Mouse (Mus musculus) NIH3T3 (cell line): ENCODE data around the gene Rnd3.

Experiments used
- DNase-seq: peaks from one replicate; pipeline ENCODE4 v3.0.0-alpha.2; 2012; ENCODE audit warnings: low read depth

Gene Rnd3

DNA sequence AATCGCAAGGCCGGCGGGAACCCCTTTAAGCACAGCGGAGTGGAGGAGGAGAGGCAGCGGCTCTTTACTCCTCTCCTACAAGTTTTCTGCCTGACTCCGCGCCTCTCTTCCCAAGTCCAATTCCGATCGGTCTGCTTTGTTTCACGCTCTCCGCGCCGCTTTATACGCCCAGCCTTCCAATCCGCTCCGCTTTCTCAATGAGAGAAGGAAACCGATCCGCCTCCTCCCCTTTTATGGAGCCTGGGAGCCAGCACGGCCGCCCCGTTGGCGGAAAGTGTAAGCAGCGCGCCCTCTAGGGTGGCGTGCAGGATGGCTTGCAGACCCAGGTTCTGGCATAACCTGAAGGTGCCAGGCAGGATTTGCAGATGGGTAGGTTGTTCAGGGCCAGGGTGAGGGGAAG is at the start of gene Rnd3:
Gene Rnd3 (minus strand): TSS at position 137 of the 400 bp plus-strand sequence.
- DNase-seq = peak; percentile 99

DNA sequence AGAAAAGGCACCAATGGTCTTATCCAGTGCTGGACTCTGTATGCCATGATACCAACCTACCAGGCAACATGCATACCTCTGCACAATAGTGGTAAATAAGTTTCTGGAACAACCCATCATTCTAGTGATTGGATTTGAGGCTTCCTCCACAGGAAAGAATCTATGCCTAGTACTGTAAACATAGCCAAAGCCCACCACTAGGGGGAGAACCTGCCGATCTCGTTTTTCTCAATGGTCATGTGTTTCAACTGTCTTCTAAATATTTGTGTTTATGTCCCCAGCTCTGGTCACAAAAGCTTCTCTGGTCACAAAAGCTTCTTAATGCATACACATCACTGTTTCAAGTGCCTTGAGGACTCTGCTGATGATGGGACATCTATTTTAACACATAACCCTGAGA is 43.4 kb upstream of the Rnd3 start:
- DNase-seq = peak; percentile 22

DNA sequence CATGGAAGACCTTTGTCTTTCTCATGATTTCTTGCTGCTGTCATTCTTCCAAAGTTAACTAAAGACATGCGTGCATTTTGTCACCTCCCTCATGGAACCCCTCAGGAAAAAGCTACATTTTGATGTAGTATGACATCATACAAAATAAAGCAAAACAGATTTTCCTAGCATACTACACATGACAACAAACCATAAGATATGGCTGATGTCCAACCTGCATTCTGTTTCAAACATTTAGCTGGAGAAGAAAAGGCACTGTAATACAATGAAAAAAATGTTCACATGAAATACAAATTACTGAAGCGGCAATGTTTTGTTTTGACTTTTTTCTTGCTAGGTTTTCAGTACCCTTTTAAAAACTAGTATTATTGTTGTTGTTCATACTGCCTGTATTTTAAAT is 36.9 kb upstream of the Rnd3 start:
- DNase-seq = no peak

DNA sequence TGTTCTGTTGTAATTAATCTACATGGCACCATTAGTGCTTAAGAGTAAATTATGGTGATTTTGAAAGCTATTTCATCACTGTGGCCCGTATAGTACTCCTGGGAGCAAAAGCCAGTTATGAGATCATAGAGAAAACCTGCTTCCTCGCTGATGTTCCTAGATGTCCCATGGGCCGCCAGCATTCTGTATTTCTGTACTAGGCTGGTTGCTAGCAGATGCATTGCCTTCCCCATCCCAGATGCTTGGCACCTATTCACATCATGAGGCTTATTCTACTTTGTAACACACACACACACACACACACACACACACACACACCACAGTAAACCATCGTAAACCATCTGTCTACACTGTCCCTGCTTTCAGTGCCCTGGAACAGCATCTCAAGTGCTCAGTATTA is 34.1 kb upstream of the Rnd3 start:
- DNase-seq = no peak

DNA sequence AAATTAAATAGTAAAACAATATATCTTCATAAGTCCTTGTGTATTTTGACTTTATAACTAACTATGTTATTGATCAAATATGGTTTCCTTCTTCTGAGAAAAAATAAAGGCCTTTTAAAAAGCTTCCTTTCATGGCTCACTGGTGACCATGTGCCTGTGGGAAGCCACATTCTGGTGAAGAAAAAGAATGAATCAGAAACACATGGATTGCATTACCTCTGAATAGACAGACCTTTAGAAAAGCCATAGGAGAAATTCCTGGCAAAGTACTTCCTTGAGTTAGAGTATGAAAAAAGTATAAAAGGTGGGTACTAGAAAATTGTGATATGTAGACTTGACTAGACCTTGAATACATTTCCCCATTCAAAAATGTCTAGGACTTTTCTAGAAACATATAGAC is 32.5 kb upstream of the Rnd3 start:
- DNase-seq = peak; percentile 28

DNA sequence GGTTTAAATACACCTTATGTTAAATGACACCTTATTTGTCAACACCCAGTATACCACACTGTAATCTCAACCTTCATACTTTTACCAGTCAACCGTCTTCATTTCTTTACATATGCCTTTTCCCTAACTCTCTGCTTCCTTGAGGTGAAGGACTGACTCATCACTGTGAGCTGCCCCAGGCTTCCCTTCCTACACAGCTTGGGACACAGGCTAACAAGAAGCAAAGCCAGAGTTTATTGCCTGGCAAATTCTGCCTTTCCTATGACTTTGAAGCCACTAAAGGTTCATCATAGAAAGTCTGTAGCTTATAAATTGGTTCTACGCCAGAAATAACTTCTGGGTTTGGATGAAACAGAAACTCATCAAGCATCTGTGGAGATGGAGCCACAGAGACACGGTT is 30.2 kb upstream of the Rnd3 start:
- DNase-seq = no peak

DNA sequence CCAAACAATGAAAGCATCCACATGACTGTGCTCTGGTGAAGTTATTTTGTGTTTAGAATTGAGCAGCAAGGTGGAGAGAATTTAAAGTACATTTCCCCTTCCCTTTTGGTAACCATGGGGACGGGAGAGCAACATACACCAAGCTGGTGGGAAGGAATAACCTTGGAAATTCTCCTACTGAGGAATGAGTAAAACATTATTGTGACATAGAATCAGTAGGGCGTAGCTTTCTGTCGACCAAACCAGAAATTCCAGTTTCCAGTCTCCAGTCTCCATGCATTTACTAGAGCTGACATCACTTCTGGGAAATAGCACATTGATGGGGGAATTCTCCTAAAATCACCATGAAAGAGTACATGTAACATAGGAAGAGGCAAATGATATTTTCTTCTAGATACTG is 28.7 kb upstream of the Rnd3 start:
- DNase-seq = peak; percentile 15

DNA sequence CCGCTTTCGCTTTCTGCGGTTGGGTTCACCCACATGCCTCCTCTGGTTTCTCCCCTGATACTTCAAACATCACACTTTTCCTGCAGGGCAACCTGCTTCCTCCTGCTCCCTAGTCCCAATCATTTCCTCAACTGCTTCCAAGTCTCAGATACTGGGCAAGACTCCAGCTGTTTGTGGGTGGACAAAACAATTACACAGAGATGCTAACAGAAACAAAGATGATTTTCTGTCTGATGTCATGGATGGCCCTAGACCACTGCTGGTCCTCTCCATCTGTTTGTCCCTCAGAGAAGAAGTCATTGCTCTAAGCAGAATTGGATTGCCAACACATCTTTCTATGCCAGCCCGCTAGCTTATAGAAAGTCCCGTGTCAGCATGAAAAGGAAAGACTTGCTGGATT is 26.4 kb upstream of the Rnd3 start:
- DNase-seq = peak; percentile 12

DNA sequence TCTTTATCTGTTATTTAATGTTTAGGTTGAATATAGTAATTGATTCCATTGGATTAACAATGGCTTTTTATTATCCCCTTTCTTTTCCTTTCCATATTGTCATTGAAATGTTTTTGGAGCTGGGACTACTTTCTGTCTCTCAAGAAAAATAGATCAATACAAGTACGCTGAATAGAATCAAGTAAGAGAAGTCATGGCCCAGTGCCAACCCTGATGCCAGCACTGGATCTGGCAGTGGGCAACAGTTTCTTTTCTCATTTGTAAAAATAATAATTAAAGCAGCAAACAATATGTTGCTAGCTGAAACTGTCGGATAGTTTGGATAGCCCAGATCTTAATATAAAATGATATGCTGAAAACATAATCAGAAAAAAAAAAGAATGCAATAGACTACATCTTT is 12.2 kb upstream of the Rnd3 start:
- no peak for DNase-seq

DNA sequence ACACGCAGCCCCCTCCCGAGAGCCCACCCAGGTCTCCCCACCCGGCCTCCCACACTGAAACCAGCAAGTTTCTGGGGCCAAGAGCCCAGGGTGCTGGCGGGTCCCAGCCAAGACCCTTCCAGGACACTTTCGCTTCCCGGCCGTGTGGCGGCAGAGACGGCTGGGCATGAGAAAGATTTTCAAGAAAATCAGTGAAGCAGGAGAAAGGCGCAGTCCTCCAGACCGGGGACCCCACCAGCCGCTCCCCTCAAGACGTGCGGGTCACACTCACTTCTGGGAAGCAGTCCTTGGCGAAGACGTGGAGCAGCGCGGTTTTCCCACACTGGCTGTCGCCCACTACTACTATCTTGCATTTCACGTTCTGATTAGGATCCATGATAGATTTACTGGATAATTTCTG is 457 bp downstream of the Rnd3 start:
- DNase-seq = peak; percentile 57

DNA sequence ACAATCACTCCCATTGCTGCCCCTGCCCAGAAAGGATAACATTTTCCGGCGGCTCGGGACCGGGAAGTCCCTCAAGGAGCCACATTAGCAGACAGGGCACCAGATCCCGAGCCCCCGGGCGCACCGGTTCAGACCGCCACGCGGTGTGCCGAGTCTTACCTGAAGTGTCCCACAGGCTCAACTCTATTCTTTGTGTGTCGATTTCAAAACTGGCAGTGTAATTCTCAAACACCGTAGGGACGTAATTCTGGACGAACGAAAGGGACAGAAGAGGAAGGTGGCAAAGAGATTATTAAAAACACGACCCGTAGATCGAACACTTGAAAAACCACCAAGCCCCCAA is 875 bp downstream of the Rnd3 start:
- DNase-seq = no peak

DNA sequence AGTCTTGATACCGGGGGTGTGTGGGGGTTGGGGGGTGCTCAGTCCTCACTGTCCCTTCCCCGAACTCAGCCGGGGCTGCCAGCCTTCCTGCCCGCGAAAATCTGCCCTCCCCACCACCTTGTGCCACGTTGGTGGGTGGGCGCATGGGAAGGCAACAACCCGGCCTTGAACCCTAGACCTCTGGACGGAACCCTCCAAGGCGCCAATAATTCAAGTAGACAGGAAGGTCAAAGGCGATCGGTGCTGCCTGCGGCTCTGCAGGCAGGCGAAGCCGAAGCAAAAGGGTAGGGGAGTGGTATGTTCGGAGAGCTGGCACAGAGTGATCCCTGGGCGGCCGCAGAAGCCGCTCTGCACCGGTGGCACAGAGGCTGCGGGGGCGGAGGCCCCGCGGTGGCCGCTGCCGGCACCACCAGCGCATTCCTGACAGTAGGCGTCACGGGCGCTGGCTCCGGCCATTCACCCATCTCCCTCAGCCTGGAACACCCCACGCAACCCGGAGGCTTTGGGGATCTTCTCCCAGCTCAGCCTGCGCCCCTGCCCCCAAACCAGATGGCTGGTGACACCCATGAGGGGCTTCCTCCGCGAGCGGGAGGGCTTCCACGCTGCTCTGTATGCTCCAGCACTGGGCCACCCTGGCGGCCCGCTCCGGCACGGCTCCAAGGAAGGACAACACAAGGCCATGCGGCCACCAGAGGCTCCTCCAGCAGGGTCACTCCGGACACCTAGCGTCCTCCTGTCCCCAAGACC is 1.4 kb downstream of the Rnd3 start:
- peak; percentile 84 for DNase-seq

DNA sequence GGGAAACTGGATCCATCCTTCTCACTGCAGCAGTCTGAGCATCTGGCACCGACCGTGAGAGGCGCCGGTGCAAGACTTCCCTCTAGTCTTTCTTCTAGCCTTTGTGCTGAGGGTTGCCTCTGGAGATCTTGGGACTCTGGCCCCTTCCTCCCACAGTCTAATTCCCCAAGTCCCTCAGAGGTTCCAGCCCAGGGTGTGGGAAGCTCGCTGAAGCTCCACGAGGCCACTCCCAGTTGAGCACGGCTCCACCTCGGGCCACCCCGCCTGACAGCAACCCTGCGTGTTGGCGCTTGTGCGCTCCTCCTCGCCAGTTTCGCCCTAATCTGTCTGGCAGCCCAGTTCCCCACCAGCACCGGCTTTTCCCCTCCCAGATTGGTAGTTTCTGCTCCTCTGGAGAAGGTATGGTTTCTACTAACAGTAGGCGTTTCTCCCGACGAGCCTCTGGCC is 2.0 kb downstream of the Rnd3 start:
- peak; percentile 79 for DNase-seq

DNA sequence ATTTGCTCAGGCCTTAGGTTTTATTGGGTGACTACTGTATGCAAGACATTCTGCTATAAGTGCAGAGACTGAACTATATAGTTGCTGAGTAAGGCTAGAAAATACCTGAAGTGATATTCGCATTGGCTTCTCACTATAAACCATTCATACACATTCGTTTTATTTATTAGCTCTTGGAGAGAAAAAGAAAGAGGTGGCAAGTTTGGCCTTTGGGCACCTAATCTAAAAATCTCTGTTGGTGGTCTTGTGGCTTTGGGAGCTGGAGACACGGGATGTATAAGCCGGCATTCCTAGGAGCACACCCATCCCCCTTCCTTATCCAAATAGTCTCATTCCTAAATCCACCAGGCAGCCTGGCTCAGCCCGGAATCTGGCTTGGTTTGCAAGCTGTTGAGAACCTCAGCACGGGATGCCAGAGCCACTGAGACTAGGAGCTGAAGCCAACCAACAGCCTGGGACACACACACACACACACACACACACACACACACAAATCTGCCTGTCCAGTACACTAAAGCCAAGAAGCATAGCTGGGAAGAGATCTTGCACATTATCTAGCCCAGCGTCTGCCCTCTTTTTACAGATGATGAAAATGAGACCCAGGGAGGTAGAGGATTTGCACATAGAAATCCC is 3.0 kb downstream of the Rnd3 start:
- DNase-seq = peak; percentile 78

DNA sequence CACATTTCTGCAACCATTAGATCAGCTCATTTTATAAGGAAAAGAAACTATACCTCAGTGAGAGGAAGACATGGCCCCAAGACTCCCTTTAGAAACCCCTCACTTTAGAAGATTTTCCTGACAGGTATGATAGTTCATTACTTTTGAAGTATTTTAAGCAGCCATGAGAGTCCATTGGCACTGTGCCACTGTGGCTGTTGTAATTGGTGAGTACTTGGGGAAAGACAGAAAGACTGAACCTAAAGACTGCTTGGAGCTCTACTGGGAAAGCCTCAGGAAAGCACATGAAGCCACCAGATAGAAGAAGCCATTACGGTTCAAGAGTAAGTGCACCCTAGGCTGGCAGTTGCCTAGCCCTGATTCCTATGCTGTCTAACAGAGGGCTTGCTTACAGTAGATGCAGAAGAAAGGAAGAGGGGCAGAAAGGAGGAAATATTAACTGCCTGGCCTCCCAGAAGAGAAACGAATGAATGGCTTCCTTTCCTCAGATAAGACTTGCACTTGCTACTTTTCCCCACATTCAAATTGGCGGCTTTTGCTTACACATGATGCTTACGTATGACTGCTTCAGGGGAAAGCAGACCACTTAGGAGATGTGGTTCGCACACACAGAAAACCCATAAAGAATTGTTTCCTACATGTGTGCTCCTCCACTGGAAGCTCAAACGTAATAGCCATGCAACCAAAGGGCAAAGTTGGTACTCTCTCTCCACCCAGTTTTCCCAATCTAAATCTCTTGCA is 4.4 kb downstream of the Rnd3 start:
- peak; percentile 46 for DNase-seq

DNA sequence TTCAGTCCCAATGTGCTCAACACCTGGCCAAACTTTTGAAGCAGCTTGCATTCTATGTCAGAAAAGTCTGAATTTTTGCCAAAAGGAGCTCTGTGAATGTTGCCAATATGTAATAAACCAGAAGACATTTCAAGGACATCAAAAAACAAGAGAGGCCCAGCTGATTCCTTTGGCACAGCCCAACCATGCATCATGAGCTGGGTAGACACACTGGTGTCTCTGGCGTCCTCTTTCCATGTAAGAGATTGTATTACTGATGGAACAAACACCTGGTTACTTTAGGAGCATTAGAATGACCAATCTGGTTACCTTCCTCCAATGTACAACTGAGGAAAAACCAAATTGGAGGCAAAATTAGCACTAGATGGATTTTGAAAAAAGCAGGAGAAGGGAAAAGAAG is 6.5 kb downstream of the Rnd3 start:
- DNase-seq = peak; percentile 20

DNA sequence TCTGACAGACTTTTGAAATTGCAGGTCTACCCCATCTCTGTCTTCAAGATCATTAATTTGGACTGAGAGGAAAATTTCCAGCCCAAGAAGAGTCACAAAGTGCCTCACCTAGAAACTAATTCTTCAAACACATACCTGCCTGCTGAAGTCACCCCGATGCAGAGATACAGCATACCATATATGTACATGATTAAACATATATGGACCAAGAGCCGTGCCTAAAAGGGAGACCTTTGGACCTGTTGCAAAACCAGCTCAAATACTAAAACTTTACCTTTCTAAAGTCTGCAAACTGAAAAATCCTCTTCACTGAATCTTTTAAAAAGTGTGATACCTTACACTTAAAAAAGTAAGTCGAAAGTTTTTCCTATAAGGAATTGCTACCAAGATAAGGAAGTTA is 7.6 kb downstream of the Rnd3 start:
- DNase-seq = peak; percentile 21

DNA sequence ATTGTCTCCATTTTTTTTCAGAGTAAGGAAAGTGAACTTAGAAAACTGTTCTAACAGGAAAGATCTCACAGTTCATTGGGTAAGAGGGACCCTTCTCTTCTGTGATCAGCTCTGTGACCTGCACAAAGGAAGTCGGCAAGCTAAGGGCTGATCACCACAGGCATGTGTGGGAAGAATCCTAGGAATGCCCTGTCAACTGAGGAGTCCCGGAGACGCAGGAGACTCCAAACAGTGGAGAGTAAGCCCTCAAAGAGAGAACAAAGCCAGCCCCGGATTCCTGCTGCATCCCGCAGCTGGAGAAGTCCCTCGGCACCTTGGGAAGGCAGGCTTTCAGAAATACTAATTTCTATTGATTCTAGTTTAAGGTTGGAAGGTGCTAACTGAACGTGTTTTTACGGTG is 8.4 kb downstream of the Rnd3 start:
- DNase-seq = peak; percentile 51

DNA sequence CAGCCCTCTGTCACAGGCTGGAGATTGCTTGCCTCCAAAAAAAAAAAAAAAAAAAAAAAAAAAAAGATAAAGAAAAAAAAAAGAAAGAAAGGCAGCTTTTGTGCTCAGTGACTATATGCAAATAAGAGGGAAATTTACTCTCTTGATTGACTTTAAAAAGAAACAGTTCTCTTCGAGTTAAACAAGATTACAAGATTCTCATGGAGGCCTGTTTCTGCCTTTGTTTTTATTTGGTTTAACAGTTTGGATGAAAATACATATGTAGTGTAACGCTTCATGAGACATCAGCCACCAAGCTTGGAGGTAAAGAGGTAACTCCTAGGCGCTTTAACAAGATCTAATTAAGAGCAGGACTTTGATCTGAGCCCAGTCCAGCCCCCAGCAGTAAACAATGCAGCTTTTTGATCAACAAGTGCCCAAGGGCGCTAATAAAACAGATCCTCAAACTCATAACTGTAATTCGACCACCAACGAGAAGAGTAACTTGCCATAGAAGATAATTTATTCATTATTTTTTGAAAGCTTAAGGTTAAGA is 8.9 kb downstream of the Rnd3 start:
- no peak for DNase-seq

DNA sequence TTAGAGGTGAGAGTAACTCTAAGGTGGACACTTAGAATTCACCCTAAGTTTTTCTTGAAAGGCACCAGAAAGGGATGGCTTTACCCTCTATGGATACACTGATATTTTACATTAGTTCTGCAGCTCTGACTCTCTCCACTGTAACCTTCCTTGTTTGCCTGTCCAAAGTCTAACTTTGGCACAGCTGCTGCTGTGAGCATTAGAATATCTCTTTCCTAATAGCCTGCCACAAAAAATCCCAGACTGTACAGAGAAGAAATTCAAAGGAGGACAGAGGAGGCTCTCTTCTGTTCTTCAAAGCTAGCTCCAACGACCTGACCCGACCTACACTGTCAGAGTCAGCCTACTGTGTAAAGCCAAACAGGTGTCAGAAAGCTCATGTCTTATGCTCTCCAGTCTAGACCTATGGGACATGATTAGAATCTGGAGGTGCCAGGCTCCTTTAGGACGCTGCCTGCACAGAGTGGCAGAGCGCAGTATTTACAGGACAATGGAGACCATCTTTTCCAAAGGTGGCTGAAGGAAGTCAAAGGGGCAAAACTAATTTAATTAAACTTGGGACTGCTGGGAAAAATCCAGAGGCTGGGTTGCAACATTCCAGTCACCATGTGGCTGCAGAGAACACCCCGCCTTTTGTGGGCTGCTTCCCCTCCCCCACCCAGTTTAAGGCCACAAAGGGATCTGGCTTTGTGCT is 9.5 kb downstream of the Rnd3 start:
- DNase-seq = peak; percentile 65

DNA sequence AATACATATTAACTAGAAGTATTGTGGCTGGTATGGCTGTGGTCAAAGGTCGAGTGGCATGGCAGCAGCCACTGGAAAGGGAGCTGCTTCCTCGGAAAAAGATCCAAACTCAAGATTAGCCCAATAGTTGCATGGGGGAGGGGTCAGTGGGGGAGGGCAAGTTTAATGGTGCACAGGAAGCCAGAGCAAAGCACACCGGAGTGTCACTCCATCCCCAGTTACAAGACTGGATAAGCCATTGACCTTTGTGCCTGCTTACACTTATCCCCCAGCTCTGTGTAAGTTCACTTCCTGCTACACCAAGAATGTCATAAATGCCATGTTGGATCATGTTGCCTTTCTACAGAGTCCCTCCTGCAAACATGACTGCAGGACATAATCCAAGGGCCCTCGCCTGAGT is 11.2 kb downstream of the Rnd3 start:
- DNase-seq = no peak

DNA sequence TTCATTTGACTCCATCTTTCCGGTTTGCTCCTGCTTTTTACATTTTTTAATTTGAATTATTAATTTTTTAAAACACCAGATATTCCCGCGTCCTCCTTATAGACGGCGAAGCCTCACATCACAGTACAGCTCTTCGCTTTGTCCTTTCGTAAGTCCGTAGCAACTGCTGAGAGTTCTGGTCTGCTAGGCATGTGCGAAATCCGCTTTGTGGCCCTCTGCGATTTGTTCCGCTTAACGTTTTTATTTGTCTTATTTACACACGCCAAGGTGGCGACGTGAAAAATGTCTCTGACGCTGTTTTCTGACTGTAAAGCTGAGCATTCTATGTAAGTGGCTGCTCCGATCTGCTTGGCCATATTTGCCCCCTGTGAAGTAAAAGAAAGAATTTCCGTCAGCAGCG is 16.7 kb downstream of the Rnd3 start:
- DNase-seq = no peak
